Mouse (Mus musculus) heart, postnatal 0 days (tissue): Measurements from ENCODE around the gene Gck.

Experiments
- CTCF ChIP-seq: IDR thresholded peaks from 2 replicates; pipeline ENCODE4 v1.5.1; 2016; ENCODE audit warnings: antibody characterized with exemption, control low read depth, low read depth
- EP300 ChIP-seq: IDR thresholded peaks from 2 replicates; pipeline ENCODE4 v1.6.1; 2016; ENCODE audit warnings: antibody characterized with exemption, low read depth

DNA sequence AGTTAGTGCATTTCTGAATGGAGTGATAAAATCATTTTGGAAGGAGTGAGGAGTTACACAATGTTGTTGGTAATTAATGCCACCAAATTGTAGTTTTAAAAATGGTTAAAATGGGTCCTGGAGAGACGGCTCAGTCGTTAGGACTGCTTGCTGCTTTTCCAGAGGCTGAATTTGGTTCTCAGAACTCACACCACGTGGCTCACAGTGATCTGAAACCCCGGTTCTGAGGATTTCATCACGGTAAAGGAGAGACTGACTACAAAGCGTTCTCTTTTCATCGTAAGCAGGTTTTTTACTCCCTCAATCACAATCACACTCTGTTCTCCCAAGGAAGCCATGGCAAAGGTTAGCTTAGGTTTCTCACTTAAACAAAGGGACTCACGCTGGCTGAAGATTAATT, 25.2 kb downstream of the Gck start:
- no peak for TF ChIP-seq CTCF
- no peak for TF ChIP-seq EP300
